Mouse (Mus musculus): ENCODE results near the gene Plac9b. TPM values are rescaled to one million over a fixed set of nuclear protein-coding genes. Genes with fewer than 3 reads are reported as not detected.

The Plac9b gene
- total RNA-seq (2023) = not detected

DNA sequence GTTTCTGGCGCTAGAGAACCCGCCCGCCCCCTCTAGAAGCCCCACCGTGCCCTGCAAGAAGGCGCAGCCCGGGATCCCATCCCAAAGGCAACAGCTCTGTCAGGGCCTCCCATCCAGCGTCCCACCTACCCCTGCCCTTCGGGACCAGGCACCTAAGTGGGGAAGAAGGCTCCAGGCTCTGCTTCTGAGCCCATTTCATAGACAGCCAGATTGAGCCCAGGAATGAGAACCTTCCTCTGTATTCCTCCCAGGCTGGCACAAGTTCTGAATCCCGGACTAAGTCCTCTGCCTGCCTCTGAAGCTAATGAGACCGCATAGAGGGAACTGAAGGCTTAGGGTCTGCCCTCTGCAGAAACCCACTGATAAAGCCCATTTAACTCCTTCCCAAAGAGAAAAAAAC is at the start of gene Plac9b:
Plac9b (minus strand) TSS at position 101 of the 400 bp plus-strand sequence.

GRCm38 (mm10) chr14:26206926-26207247 is 24.6 kb upstream of the Plac9b start, which contains the start of gene Tmem254b:
Gene Tmem254b, minus strand, starts transcription at chr14:26207041.

GRCm38 (mm10) chr14:26118150-26118549 is 64.1 kb downstream of the Plac9b start, which contains the start of gene Duxbl2:
Gene Duxbl2, plus strand, starts transcription at chr14:26118349.

Other genes with a start within 250 kb of the Plac9b start
- not detected for gene Cphx1, start 244.2 kb downstream of the Plac9b start, total RNA-seq (2023)
- gene Duxbl1, start 203.9 kb downstream of the Plac9b start, total RNA-seq (2023) = not detected
- gene Gm9780, start 139.8 kb downstream of the Plac9b start, total RNA-seq (2023) = under 1 TPM in 1 of 2 experiments, not detected in 1; 0.47 TPM
- gene Tmem254c, start 115.1 kb downstream of the Plac9b start, total RNA-seq (2023) = 10 to 100 TPM in 1 of 2 experiments, 1 to 10 TPM in 1; 1.5 to 11.5 TPM
- not detected for gene Cphx2, start 101.0 kb downstream of the Plac9b start, total RNA-seq (2023)
- gene Cphx3, start 100.2 kb downstream of the Plac9b start, total RNA-seq (2023) = not detected
- gene Duxbl2, start 64.1 kb downstream of the Plac9b start, total RNA-seq (2023) = not detected
- gene Tmem254b, start 24.6 kb upstream of the Plac9b start, total RNA-seq (2023) = 10 to 100 TPM in 1 of 2 experiments, 1 to 10 TPM in 1; 4.8 to 12.2 TPM
- not detected for gene Duxbl3, start 75.5 kb upstream of the Plac9b start, total RNA-seq (2023)